Mouse (Mus musculus) fibroblast of lung, adult 2 months (primary cell): ENCODE data around the gene Kcnj5.

Source experiments
- DNase-seq: peaks from one replicate; pipeline ENCODE4 v3.0.0-alpha.2; 2011; ENCODE audit warnings: low read depth

Gene Kcnj5

DNA sequence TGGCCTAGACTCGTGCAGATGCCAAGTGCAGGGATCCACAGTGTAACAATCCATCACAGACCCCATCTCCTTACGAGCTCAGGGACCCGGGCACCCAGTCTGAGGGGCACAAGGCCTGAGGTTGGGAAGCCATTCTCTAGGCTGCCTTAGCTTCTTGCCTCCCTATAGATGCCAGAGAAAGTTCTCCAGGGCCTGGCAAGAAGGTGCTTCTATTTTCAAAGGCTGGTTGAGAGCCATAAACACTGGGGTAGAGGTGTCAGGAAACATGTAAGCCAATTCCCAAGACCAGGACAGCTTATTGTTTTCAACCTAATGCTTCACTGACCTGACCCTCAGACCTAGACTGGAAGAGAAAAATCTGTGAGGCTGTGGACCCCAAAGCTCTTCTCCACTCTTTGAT is 28.2 kb downstream of the Kcnj5 start:
- no peak for DNase-seq

DNA sequence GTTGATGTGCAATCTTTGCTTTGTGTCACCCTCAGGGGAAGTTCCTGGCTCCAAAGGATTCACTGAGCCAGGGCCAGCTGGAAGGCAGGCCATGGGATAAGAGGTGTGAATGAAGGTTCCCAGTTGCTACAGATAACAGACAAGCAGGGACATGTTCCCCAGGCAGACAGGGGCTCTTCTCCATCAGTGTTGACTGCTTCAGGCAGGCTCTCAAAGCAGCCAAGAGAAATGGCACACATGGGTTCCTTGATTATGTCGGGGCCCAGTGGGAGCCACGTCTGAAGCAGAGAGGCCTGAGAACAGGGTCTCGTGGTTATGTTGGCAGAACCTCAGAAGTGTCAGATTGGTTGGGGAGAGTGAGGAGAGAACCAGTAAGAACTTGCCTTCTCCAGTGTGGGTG is 30.1 kb downstream of the Kcnj5 start:
- DNase-seq: no peak

DNA sequence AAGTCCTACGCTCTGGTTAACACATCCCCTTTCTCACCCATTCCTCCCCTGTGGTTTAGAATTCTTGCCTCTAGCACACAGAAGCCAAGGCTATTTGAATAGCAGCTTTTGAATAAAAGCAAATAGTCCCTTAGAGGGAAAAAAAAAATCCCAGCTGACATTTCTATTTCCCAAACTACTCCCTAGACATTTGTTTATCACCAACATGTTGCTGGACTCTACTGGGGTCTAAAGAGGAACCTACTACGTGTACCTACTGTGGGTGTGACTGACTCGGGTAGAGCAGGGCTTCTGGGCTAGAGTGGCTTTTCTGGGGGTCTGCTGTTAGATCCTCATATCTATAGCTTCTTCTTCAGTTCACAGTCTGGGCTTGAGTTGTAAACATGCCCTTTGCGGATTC is 31.9 kb downstream of the Kcnj5 start:
- DNase-seq: no peak

DNA sequence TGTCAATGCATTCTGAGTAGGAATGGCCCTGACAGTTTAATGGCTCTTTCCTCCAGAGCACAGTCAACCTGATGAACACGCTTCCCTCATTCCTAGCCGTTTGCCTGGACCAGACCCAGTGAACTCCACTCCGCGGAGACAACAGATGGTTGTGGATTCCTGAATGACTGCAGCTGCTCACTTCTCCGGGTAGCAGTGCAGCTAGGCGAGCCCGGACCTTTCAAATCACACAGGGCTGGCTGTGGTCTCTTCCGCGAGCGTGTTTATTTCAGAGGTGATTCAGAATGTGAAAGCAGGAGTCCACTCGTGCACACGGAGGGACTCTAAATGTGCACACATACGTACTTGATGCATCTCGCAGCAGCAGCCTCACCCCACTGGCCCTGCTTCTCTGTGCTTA is 32.4 kb downstream of the Kcnj5 start:
- no peak for DNase-seq

DNA sequence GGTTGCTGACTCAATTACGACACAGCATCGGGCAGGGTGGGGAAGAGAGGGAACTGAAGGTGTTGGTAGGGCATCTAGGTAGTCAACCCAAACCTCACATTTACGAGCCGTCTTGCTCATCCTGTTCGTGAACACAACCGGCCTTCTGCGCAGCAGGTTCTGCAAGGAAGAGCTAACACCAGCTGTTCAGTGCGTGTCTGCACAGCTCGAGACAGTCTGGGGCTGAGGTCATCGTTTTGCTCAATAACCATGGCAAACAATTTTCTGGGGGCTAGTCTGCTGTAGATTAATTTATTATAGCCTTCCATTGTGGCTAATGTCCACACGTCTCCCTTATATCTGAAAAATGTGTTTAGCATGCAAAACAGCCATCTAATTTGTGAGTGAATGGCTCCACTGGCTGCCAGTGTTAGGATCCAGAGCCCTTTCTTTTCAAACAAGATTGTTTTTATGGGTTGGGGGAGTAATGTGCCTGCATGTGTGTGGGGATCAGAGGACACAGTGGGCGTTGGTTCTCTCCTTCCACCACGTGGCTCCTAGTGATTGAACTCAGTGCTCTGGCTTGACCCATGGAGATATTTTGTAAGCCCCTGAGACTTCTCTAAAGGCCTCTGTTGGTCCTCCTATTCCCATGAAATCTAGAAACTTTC is 41.5 kb downstream of the Kcnj5 start:
- DNase-seq: no peak

DNA sequence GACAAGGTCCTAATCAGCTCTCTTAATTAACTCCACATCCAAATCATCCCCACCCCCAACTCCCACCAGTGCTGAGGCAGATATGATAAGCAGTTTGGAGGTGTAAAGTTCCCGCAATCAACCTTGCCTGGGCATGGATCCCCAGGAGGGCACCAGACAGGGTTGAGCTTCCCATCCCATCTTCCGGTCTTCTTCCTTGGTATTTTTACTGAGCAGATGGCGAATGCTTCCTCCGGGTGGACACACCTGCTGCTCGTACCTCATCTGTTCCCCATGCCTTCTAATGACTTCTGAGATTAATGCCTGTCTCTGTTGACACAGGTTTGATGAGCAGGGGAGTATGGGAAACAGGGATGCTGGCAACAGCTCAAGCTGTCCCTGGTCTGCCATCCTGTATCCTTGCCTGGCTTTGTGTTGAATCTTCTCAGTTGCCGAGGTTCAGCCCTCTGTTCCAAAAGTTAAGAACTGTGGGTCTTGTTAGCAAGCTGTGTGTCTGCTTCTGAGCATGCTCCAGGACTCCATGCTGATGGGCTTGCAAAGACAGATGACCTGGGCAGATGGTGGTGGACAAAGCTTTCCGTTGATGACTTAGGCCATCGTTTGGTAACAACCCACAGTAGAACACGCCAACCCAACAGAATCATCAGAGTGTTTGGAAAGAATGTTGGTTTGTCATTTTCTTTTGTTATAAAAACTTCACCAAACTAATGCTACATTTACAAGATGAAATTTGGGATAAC is 48.9 kb downstream of the Kcnj5 start:
- DNase-seq: no peak

DNA sequence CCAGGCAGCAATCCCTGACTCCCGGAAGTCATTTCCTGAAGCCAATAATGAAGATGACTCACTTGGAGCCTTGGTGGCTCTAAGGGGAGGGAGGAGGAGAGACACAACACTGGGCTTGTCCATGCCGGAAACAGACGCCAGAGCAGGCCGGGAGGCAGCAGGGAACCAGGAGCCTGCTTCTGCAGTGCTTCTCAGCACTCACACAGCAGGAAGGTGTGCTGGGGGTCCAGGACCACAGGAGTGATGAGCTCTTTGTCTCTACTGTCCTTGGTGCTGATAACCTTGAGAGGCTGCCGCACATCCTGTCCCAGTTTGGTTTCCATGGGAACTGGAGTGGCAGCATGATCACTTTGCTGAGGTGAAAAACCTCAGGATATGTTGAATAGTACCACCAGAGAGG is 51.5 kb downstream of the Kcnj5 start:
- DNase-seq: no peak

DNA sequence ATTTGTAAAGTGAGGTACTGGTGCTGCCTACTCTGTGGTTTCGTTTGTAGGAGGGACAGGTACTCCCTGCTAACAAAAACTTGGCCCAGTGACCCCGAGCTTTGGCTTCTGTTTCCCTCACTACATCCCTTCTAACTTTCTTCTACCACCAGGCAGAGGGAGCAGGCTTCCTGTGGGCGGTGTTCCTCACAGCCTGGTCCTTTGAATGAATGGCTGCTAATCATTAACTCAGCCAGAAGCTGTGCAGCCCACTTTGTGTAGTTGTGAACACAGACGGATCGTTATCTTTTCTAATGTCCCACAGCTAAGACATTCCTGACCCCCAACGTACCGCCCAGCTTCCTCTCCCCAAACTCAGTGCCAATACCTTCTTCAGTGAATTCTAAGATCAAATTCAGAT is 52.5 kb downstream of the Kcnj5 start:
- DNase-seq: no peak

DNA sequence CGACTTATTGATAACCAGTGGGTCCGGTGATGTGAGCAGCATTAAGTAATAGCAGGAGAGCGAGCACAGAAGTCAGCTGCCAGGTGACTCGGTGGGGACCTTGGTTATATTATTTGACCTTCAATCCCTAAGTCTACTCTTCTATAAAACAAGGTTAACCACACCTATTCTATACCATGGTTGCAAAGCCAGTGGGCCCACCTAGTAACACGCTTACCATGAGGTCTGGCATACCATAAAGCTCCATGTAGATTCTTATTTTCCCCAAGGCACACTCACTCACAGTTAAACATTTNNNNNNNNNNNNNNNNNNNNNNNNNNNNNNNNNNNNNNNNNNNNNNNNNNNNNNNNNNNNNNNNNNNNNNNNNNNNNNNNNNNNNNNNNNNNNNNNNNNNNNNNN is 60.6 kb downstream of the Kcnj5 start:
- no peak for DNase-seq

DNA sequence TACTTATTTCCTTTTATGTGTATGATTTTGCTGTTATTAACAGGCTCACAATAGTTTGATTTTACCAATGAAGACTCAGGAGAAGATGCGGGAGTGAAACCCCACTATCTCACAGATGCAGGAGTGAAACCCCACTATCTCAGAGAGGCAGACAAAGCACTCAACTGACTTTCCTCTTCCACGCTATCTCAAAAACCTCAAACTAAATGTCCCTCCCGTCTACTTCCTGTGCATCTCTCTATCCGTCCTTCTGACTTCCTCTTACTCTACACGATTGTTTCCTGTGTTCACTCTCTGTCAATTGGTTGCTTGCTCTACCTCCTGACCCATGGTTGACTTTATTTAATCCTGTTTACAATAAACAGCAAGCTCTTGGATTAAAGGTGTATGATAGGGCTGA is 63.7 kb downstream of the Kcnj5 start:
- no peak for DNase-seq

DNA sequence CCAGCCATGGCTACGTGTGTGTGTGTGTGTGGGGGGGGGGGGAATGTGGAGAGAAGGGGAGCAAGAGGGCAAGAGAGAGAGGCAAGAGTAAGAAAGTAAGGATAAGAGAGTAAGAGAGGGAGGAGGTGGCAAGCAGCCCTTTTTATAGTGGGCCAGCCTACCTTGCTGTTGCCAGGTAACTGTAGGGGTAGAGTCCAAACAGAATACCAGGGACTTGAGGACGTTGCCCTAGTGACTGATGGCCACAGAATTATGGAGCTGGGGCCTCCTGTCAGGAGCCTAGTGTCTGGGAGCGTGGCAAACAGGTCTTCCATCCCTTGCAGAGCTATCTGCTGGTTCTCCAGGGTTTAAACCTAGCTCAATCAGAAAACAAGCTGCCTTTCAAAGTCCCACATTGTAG is 64.4 kb downstream of the Kcnj5 start:
- DNase-seq: no peak

DNA sequence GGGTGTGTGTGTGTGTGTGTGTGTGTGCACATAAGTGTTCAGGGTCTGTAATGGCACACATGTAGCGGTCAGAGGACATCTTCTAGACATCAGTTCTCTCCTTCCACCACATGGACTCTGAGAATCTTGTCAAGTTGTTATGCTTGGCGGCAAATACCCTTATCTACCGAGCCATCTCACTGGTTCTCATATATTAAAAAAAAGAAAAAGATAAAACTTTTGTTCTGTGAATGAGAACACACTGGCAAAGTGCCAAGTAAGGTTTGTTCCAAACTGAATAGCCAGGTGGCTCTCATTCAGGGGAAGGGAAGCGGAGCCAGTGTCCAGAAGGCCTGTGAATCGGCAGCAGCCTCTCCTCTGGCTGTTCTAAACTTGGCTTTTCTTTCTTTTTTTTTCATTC is 66.1 kb downstream of the Kcnj5 start:
- DNase-seq: no peak

DNA sequence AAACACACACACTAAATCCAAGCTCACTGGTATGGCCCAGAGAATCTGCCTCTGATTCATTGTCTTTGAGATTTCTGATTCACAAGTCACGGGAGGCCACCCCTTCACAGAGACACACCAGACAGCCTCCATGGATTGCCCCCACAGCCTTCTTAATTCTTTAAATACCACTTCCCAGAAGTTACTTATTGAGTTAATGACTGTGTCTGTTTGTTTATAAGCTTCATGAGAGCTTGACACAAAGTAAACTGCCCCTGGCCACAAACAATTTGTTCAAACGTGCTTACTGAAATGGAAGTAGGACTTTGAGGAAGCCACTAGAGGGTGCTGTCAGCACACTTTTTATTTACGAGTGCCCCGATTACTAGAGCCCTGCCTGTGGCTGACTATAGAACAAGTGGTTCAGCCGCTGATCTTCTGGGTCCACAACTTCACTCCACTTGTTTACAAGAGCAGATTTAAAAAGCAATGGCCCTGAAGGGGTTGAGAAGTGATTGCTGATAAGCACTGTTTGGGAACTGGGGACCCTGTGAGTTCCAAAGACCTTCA is 72.2 kb downstream of the Kcnj5 start:
- DNase-seq: peak; percentile 46
